Mouse (Mus musculus): ENCODE results near the gene Axin1.
"Not testable (repeated sequence)": the region's sequence is repeated elsewhere in the genome, so short reads cannot be mapped to it uniquely, and the experiment has no call there.

Gene Axin1

GRCm38 (mm10) chr17:26188091-26188805 lies 49.8 kb downstream of the Axin1 start:
- no peak for DNase-seq (ENCODE audit: low spot score in 2 of 2)

- not testable (repeated sequence) for DNase-seq (ENCODE audit: low spot score in 2 of 2)
These were observed 53.0 kb downstream of the Axin1 start for GRCm38 (mm10) chr17:26191486-26191885.

GRCm38 (mm10) chr17:26192481-26193190 lies 54.1 kb downstream of the Axin1 start:
- no peak for DNase-seq (ENCODE audit: low spot score in 2 of 2)

- DNase-seq (ENCODE audit: low spot score in 2 of 2): no peak
These were observed 60.4 kb downstream of the Axin1 start, which contains the start of gene Pdia2 for GRCm38 (mm10) chr17:26198892-26199291. Pdia2 (minus strand) TSS chr17:26199087.

GRCm38 (mm10) chr17:26200831-26201705 lies 62.6 kb downstream of the Axin1 start:
- DNase-seq (ENCODE audit: low spot score in 2 of 2): no peak

- DNase-seq (ENCODE audit: low spot score in 2 of 2): no peak
These were observed 63.5 kb downstream of the Axin1 start for GRCm38 (mm10) chr17:26201998-26202397.

- peak in 1 of 2 experiments; percentile 52 for DNase-seq (ENCODE audit: low spot score in 2 of 2)
These were observed 64.2 kb downstream of the Axin1 start, which contains the start of gene Rgs11 for GRCm38 (mm10) chr17:26202737-26203136. Rgs11 (plus strand) TSS chr17:26202951.

GRCm38 (mm10) chr17:26203321-26203811 lies 64.9 kb downstream of the Axin1 start:
- peak; percentile 59 to 62 for DNase-seq (ENCODE audit: low spot score in 2 of 2)

GRCm38 (mm10) chr17:26204766-26205165 lies 66.3 kb downstream of the Axin1 start:
- DNase-seq (ENCODE audit: low spot score in 2 of 2): no peak

GRCm38 (mm10) chr17:26206392-26206791 lies 67.9 kb downstream of the Axin1 start:
- DNase-seq (ENCODE audit: low spot score in 2 of 2): no peak

- no peak for DNase-seq (ENCODE audit: low spot score in 2 of 2)
These were observed 69.2 kb downstream of the Axin1 start, which contains the start of gene Arhgdig for GRCm38 (mm10) chr17:26207686-26208085. Arhgdig (minus strand) TSS chr17:26207786.

- no peak for DNase-seq (ENCODE audit: low spot score in 2 of 2)
These were observed 73.8 kb downstream of the Axin1 start for GRCm38 (mm10) chr17:26212241-26212640.

GRCm38 (mm10) chr17:26212681-26213080 lies 74.2 kb downstream of the Axin1 start:
- no peak for DNase-seq (ENCODE audit: low spot score in 2 of 2)

- DNase-seq (ENCODE audit: low spot score in 2 of 2): no peak
These were observed 83.0 kb downstream of the Axin1 start for GRCm38 (mm10) chr17:26221508-26221907.

GRCm38 (mm10) chr17:26225150-26225549 lies 86.7 kb downstream of the Axin1 start:
- no peak for DNase-seq (ENCODE audit: low spot score in 2 of 2)

- no peak for DNase-seq (ENCODE audit: low spot score in 2 of 2)
These were observed 91.3 kb downstream of the Axin1 start for GRCm38 (mm10) chr17:26229776-26230175.

- DNase-seq (ENCODE audit: low spot score in 2 of 2): no peak
These were observed 92.7 kb downstream of the Axin1 start for GRCm38 (mm10) chr17:26231156-26231555.

GRCm38 (mm10) chr17:26232863-26233262 lies 94.4 kb downstream of the Axin1 start:
- DNase-seq (ENCODE audit: low spot score in 2 of 2): no peak

- DNase-seq (ENCODE audit: low spot score in 2 of 2): no peak
These were observed 95.9 kb downstream of the Axin1 start for GRCm38 (mm10) chr17:26234386-26234785.

GRCm38 (mm10) chr17:26235077-26235815 lies 96.8 kb downstream of the Axin1 start:
- no peak for DNase-seq (ENCODE audit: low spot score in 2 of 2)

- DNase-seq (ENCODE audit: low spot score in 2 of 2): no peak
These were observed 99.2 kb downstream of the Axin1 start for GRCm38 (mm10) chr17:26237667-26238066.

Data from frontal cortex, postnatal 10 days (tissue).